Mouse (Mus musculus) brain, adult 2 months (tissue): ENCODE measurements at regions not wholly inside any gene's neighbourhood (a gene's known extent, or its start where the extent isn't known, plus 50 kb on each side); places are given as distances from the start of the nearest gene placed in this dataset.

Source experiments
- DNase-seq: peaks from one replicate; pipeline ENCODE4 v3.0.0; 2011; ENCODE audit warnings: low read depth, low spot score

- no peak for DNase-seq
These were observed 69.8 kb upstream of the Slc6a14 start for GRCm38 (mm10) chrX:21644851-21645250.

- peak; percentile 2 for DNase-seq
These were observed 63.0 kb upstream of the Slc6a14 start for GRCm38 (mm10) chrX:21651508-21652297.
